Mouse (Mus musculus): ENCODE results near the gene Inip. TPM values are rescaled to one million over a fixed set of nuclear protein-coding genes. Genes with fewer than 3 reads are reported as not detected.
"Not testable (repeated sequence)": the region's sequence is repeated elsewhere in the genome, so short reads cannot be mapped to it uniquely, and the experiment has no call there.

The Inip gene
- total and polyA plus RNA-seq, 2 experiments from 2014 or later: 20.3 to 40.5 TPM

DNA sequence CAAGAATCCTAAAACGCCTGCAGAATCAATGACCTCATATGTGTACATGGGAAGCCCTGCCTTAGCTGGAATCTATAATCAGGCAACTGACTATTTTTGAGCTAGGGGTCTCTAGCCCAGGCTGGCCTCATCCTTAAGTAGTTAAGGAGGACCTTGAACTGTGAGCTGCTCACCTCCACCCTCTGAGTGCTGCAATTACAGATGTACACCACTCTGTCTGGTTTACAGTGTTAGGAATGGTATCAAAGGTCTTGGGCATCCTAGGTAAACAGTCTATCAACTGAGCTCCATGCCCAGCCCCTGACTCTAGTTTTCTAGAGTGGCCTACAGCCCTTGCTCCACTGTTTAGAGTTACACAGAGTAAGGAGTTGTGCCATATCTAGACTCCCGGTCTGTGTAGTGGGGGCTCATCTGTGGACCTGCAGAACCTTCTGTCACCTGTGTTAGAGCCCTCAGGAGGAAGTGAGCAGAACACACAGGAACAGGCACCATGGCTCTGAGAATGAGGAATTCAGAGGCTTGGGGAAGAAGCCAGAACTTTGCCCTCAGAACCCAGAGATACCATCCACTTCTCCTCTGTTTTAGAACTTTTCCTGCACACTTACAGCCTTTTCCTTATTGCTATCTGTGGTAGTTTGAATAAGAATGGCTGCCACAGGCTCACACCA is 5.5 kb downstream of the Inip start:
- Histone ChIP-seq H3K4me2 (ENCODE audit: low read depth, low read length) (no peak overlapping the region), H3K36me3 (ENCODE audit: insufficient read depth, low read length) (no peaks in the 10 kb centered on the region), H3K9me3 (ENCODE audit: low read length) (no peaks in the 10 kb centered on the region), H3K4me1 (ENCODE audit: insufficient read depth, low read length) (no peaks in the 10 kb centered on the region), H3K27me3 (ENCODE audit: insufficient read depth, low read length) (no peaks in the 10 kb centered on the region), H3K27ac (no peak overlapping the region), H3K4me3 (ENCODE audit: low read length) (no peak overlapping the region), H3K9ac (replicated peaks; ENCODE audit: low read length) (no peak overlapping the region)
- ATAC-seq (no peak), DNase-seq (ENCODE audit: low spot score) (no peak)
- TF ChIP-seq CTCF (IDR thresholded peaks at IDR 0.05; ENCODE audit: low read depth): no peak
- WGBS: 93% methylated on average over 2 of the region's 2 CpGs

DNA sequence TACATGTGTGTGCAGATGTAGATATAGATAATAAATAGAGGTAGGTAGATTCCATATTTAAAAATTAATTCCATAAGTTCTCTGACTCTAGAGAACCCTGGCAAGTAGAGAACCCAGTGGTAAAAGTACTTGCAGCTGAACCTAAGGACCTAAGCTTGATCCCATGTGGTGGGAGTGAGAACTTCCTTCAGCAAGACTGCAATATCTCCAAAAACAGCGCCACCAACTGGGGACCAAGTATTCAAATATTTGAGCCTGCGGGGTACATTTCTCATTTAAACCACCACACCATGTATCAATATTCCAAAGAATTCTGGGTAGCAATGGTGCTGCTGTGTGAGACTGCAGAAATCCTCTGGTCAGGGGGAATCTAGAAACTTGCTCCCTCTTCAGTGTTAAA is 7.3 kb downstream of the Inip start:
- Histone ChIP-seq H3K4me1 (ENCODE audit: insufficient read depth, low read length) (no peaks in the 10 kb centered on the region), H3K36me3 (ENCODE audit: insufficient read depth, low read length) (no peaks in the 10 kb centered on the region), H3K4me3 (ENCODE audit: low read length) (no peak overlapping the region), H3K9me3 (ENCODE audit: low read length) (no peaks in the 10 kb centered on the region), H3K27ac (no peak overlapping the region), H3K27me3 (ENCODE audit: insufficient read depth, low read length) (no peaks in the 10 kb centered on the region), H3K4me2 (ENCODE audit: low read depth, low read length) (no peak overlapping the region), H3K9ac (replicated peaks; ENCODE audit: low read length) (no peak overlapping the region)
- DNase-seq (ENCODE audit: low spot score) (no peak), ATAC-seq (no peak)
- TF ChIP-seq CTCF (IDR thresholded peaks at IDR 0.05; ENCODE audit: low read depth): no peak
- 83% methylated on average over 2 of the region's 2 CpGs for WGBS

GRCm38 (mm10) chr4:59793626-59794025 is 7.8 kb downstream of the Inip start:
- WGBS: 77% methylated on average over 2 of the region's 2 CpGs
- not testable (repeated sequence) for H3K9me3 ChIP-seq (ENCODE audit: low read length); H3K27me3 ChIP-seq (ENCODE audit: insufficient read depth, low read length); H3K36me3 ChIP-seq (ENCODE audit: insufficient read depth, low read length); H3K4me3 ChIP-seq (ENCODE audit: low read length); H3K27ac ChIP-seq; H3K4me1 ChIP-seq (ENCODE audit: insufficient read depth, low read length); H3K4me2 ChIP-seq (ENCODE audit: low read depth, low read length); ATAC-seq; H3K9ac ChIP-seq (replicated peaks; ENCODE audit: low read length); DNase-seq (ENCODE audit: low spot score)

- H3K27ac ChIP-seq: no peak overlapping the region
- no peak overlapping the region for H3K4me2 ChIP-seq (ENCODE audit: low read depth, low read length)
- no peak overlapping the region for H3K4me3 ChIP-seq (ENCODE audit: low read length)
- no peaks in the 10 kb centered on the region for H3K4me1 ChIP-seq (ENCODE audit: insufficient read depth, low read length)
- no peaks in the 10 kb centered on the region for H3K27me3 ChIP-seq (ENCODE audit: insufficient read depth, low read length)
- TF ChIP-seq CTCF (IDR thresholded peaks at IDR 0.05; ENCODE audit: low read depth): no peak
- no peaks in the 10 kb centered on the region for H3K36me3 ChIP-seq (ENCODE audit: insufficient read depth, low read length)
- no peak for DNase-seq (ENCODE audit: low spot score)
- no peaks in the 10 kb centered on the region for H3K9me3 ChIP-seq (ENCODE audit: low read length)
- no peak overlapping the region for H3K9ac ChIP-seq (replicated peaks; ENCODE audit: low read length)
- ATAC-seq: no peak
These were observed 12.4 kb downstream of the Inip start for GRCm38 (mm10) chr4:59789015-59789414.

DNA sequence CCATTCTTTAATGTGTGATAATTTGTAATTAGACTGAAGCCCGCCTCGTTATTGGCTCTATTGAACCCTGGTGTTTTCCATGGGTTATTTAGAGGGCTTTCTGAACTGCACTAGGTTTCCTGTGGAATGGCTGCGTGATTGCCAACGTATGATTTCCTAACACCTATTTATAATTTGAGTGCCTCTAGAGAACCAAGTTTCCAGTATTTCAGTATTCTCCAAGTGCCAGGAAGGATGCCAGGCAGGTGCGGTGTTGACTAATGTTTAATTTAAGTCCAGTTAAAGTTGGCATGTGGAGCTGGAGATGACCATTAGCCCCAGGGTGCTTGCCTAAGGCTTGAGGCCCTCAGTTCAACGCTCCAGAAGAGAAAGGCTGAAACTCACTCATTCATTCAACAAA is 14.3 kb downstream of the Inip start:
- 70% methylated on average over 6 of the region's 6 CpGs for WGBS
- Histone ChIP-seq H3K27ac (no peak overlapping the region), H3K27me3 (ENCODE audit: insufficient read depth, low read length) (no peaks in the 10 kb centered on the region), H3K9me3 (ENCODE audit: low read length) (no peaks in the 10 kb centered on the region), H3K4me1 (ENCODE audit: insufficient read depth, low read length) (no peaks in the 10 kb centered on the region), H3K36me3 (ENCODE audit: insufficient read depth, low read length) (no peaks in the 10 kb centered on the region), H3K9ac (replicated peaks; ENCODE audit: low read length) (no peak overlapping the region), H3K4me3 (ENCODE audit: low read length) (no peak overlapping the region), H3K4me2 (ENCODE audit: low read depth, low read length) (no peak overlapping the region)
- DNase-seq (ENCODE audit: low spot score): no peak
- TF ChIP-seq CTCF (IDR thresholded peaks at IDR 0.05; ENCODE audit: low read depth): no peak
- ATAC-seq: no peak

DNA sequence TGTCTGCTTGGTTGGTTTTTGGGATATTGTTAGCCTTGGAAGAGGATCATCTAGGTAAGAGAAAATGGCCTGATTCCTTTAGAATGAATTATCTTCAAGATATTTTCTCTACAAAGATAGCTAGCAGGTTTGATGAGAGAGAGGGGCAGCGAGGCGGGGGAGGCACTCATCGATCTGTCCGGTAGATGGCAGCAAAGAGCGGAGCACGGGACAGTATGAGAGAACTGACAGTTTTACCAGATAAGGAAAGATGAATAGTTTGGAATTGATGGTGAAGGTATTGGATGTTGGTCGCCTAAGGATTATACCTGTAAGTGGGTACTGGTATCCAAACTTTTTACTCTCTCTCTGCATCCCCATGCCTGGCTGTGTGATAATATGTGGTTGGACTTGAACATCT is 14.7 kb downstream of the Inip start:
- ATAC-seq (no peak), DNase-seq (ENCODE audit: low spot score) (peak; percentile 79)
- Histone ChIP-seq H3K27me3 (ENCODE audit: insufficient read depth, low read length) (no peaks in the 10 kb centered on the region), H3K9me3 (ENCODE audit: low read length) (no peaks in the 10 kb centered on the region), H3K9ac (replicated peaks; ENCODE audit: low read length) (no peak overlapping the region), H3K4me1 (ENCODE audit: insufficient read depth, low read length) (no peaks in the 10 kb centered on the region), H3K36me3 (ENCODE audit: insufficient read depth, low read length) (no peaks in the 10 kb centered on the region), H3K4me2 (ENCODE audit: low read depth, low read length) (no peak overlapping the region), H3K4me3 (ENCODE audit: low read length) (no peak overlapping the region), H3K27ac (no peak overlapping the region)
- WGBS: under 1% methylated on average over 7 of the region's 7 CpGs
- peak; percentile 95 for TF ChIP-seq CTCF (IDR thresholded peaks at IDR 0.05; ENCODE audit: low read depth)

DNA sequence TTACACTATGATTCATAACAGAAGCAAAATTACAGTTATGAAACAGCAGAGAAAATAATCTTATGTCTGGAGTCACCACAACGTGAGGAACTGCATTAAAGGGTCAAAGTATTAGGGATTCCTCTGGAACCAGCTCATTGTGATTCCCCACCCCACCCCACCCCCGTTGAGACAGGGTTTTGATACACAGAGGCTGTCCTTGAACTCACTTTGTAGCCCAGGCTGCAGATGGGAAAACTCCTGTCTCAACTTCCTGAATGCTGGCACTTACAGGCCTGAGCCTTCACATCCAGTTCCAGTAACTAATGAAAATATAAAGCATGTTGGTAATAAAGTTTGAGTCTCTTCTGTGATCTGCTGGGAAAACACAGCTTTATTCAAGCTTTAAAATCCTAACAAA is 16.0 kb downstream of the Inip start:
- no peak for TF ChIP-seq CTCF (IDR thresholded peaks at IDR 0.05; ENCODE audit: low read depth)

More for the DNA sequence above, 16.0 kb downstream of the Inip start:
- DNase-seq (ENCODE audit: low spot score) (no peak), ATAC-seq (no peak)
- Histone ChIP-seq H3K4me3 (ENCODE audit: low read length) (no peak overlapping the region), H3K9me3 (ENCODE audit: low read length) (no peaks in the 10 kb centered on the region), H3K27me3 (ENCODE audit: insufficient read depth, low read length) (no peaks in the 10 kb centered on the region), H3K4me1 (ENCODE audit: insufficient read depth, low read length) (no peaks in the 10 kb centered on the region), H3K9ac (replicated peaks; ENCODE audit: low read length) (no peak overlapping the region), H3K27ac (no peak overlapping the region), H3K36me3 (ENCODE audit: insufficient read depth, low read length) (no peaks in the 10 kb centered on the region), H3K4me2 (ENCODE audit: low read depth, low read length) (no peak overlapping the region)
- WGBS: 21% methylated on average over 2 of the region's 2 CpGs

Measured in hindbrain, postnatal 0 days (tissue).